Mouse (Mus musculus) midbrain, embryonic 11.5 days (tissue): ENCODE results near the gene Ints12. TPM values are rescaled to one million over a fixed set of nuclear protein-coding genes. Genes with fewer than 3 reads are reported as not detected.

Experiments
- ATAC-seq: fragments of 200-750 bp; cut with Nextera tagmentation; 2 replicates; pipeline ENCODE4 v1.8.0; 2017; ENCODE audit warnings: moderate TSS enrichment, moderate library complexity; ENCODE audit not compliant: low FRiP score
- DNase-seq: peaks from one replicate; pipeline ENCODE4 v3.0.0; 2015; ENCODE audit warnings: low spot score; ENCODE audit errors: missing footprints
- H3K27ac ChIP-seq: fragments of 300-500 bp; sonication (generic); 2 replicates; pipeline ENCODE4 v1.5.1; 2014; ENCODE audit warnings: low read depth, low read length
- H3K27me3 ChIP-seq: fragments of 300-500 bp; sonication (generic); 2 replicates; pipeline ENCODE4 v1.6.1; 2014; ENCODE audit warnings: mild to moderate bottlenecking, low read length, moderate library complexity, mixed read lengths; ENCODE audit not compliant: control insufficient read depth, insufficient read depth
- H3K36me3 ChIP-seq: fragments of 300-500 bp; sonication (generic); 2 replicates; pipeline ENCODE4 v1.6.1; 2014; ENCODE audit warnings: mild to moderate bottlenecking, low read length, moderate library complexity, mixed read lengths; ENCODE audit not compliant: control insufficient read depth, insufficient read depth
- H3K4me1 ChIP-seq: fragments of 300-500 bp; sonication (generic); 2 replicates; pipeline ENCODE4 v1.6.1; 2014; ENCODE audit warnings: low read length; ENCODE audit not compliant: control insufficient read depth, insufficient read depth
- H3K4me2 ChIP-seq: fragments of 300-500 bp; sonication (generic); 2 replicates; pipeline ENCODE4 v1.6.1; 2014; ENCODE audit warnings: mild to moderate bottlenecking, moderate library complexity
- H3K4me3 ChIP-seq: fragments of 300-500 bp; sonication (generic); 2 replicates; pipeline ENCODE4 v1.5.1; 2014; ENCODE audit warnings: low read depth, low read length
- H3K9ac ChIP-seq: fragments of 300-500 bp; sonication (generic); 2 replicates; pipeline ENCODE4 v1.6.1; 2014; ENCODE audit warnings: low read length
- H3K9me3 ChIP-seq: fragments of 300-500 bp; sonication (generic); 2 replicates; pipeline ENCODE4 v1.6.1; 2016; ENCODE audit warnings: low read length; ENCODE audit not compliant: control insufficient read depth
- WGBS: fragments of 180-500 bp; shearing (Covaris S2); extraction: QIAGEN DNeasy Blood & Tissue Kit; methylation state at CpG from one replicate; pipeline ENCODE4 v1.1.7; 2014; 5-methylcytosine and 5-hydroxymethylcytosine counted together
- polyA plus RNA-seq: library from polyadenylated mRNA; unstranded; fragments of >200 nt; fragmentation: Nextera tagmentation; extraction: Ambion mirVana; gene quantifications from 2 replicates; pipeline ENCODE4 v1.2.1, GENCODE M21; 2014

Ints12 gene
- polyA plus RNA-seq, 1 experiment from 2014 or later, result 28.4 TPM

GRCm38 (mm10) chr3:133111741-133112140 is 20.1 kb downstream of the Ints12 start:
- ATAC-seq (peak; percentile 42; the same call in 1 of the 2 replicates), DNase-seq (peak; percentile 90)
- Histone ChIP-seq H3K36me3 (peaks cover 3% of the 10 kb centered on the region; the same call in 1 of the 2 replicates), H3K27me3 (no peaks in the 10 kb centered on the region), H3K4me3 (no peak overlapping the region), H3K4me2 (no peak overlapping the region), H3K9ac (no peak overlapping the region), H3K27ac (no peak overlapping the region), H3K9me3 (no peaks in the 10 kb centered on the region), H3K4me1 (no peaks in the 10 kb centered on the region)
- 33% methylated on average over 2 of the region's 2 CpGs for WGBS

GRCm38 (mm10) chr3:133113281-133113680 is 21.6 kb downstream of the Ints12 start:
- peaks cover 3% of the 10 kb centered on the region; the same call in 1 of the 2 replicates for H3K36me3 ChIP-seq
- no peak for DNase-seq
- H3K4me2 ChIP-seq, result no peak overlapping the region
- no peaks in the 10 kb centered on the region for H3K27me3 ChIP-seq
- H3K9ac ChIP-seq, result no peak overlapping the region
- no peak overlapping the region for H3K4me3 ChIP-seq
- 67% methylated on average over 1 of the region's 1 CpGs for WGBS
- H3K9me3 ChIP-seq, result no peaks in the 10 kb centered on the region
- H3K4me1 ChIP-seq, result no peaks in the 10 kb centered on the region
- no peak for ATAC-seq
- no peak overlapping the region for H3K27ac ChIP-seq

- Histone ChIP-seq H3K27ac (no peak overlapping the region), H3K9me3 (no peaks in the 10 kb centered on the region), H3K4me3 (no peak overlapping the region), H3K36me3 (no peaks in the 10 kb centered on the region), H3K27me3 (no peaks in the 10 kb centered on the region), H3K9ac (no peak overlapping the region), H3K4me1 (no peaks in the 10 kb centered on the region), H3K4me2 (no peak overlapping the region)
- DNase-seq, result no peak
- 95% methylated on average over 5 of the region's 5 CpGs for WGBS
- no peak for ATAC-seq
Observed at GRCm38 (mm10) chr3:133131372-133131771, 39.7 kb downstream of the Ints12 start.

GRCm38 (mm10) chr3:133132611-133133010 is 41.0 kb downstream of the Ints12 start:
- ATAC-seq (0 out of 2 replicates have a peak, but pooled peaks have one; percentile 38), DNase-seq (no peak)
- H3K9me3 ChIP-seq, result no peaks in the 10 kb centered on the region
- H3K36me3 ChIP-seq, result no peaks in the 10 kb centered on the region
- H3K4me3 ChIP-seq, result no peak overlapping the region
- no peak overlapping the region for H3K27ac ChIP-seq
- H3K4me2 ChIP-seq, result no peak overlapping the region
- H3K27me3 ChIP-seq, result no peaks in the 10 kb centered on the region
- H3K9ac ChIP-seq, result no peak overlapping the region
- no peaks in the 10 kb centered on the region for H3K4me1 ChIP-seq
- WGBS, result 62% methylated on average over 8 of the region's 8 CpGs

GRCm38 (mm10) chr3:133141877-133142276 is 50.2 kb downstream of the Ints12 start:
- WGBS, result 94% methylated on average over 6 of the region's 6 CpGs
- DNase-seq (no peak), ATAC-seq (no peak)
- H3K9me3 ChIP-seq, result no peaks in the 10 kb centered on the region
- H3K4me2 ChIP-seq, result no peak overlapping the region
- no peaks in the 10 kb centered on the region for H3K27me3 ChIP-seq
- no peaks in the 10 kb centered on the region for H3K36me3 ChIP-seq
- H3K9ac ChIP-seq, result no peak overlapping the region
- H3K27ac ChIP-seq, result no peak overlapping the region
- no peaks in the 10 kb centered on the region for H3K4me1 ChIP-seq
- no peak overlapping the region for H3K4me3 ChIP-seq

- Histone ChIP-seq H3K4me1 (no peaks in the 10 kb centered on the region), H3K27me3 (no peaks in the 10 kb centered on the region), H3K36me3 (no peaks in the 10 kb centered on the region), H3K4me3 (no peak overlapping the region), H3K4me2 (no peak overlapping the region), H3K9me3 (no peaks in the 10 kb centered on the region), H3K9ac (no peak overlapping the region), H3K27ac (no peak overlapping the region)
- DNase-seq, result no peak
- ATAC-seq, result no peak
- WGBS, result 86% methylated on average over 6 of the region's 6 CpGs
Observed at GRCm38 (mm10) chr3:133144511-133145147, 53.0 kb downstream of the Ints12 start.

- no peaks in the 10 kb centered on the region for H3K27me3 ChIP-seq
- H3K4me1 ChIP-seq, result no peaks in the 10 kb centered on the region
Observed at GRCm38 (mm10) chr3:133151629-133152028, 60.0 kb downstream of the Ints12 start.

GRCm38 (mm10) chr3:133152831-133153230 is 61.2 kb downstream of the Ints12 start:
- Histone ChIP-seq H3K27me3 (no peaks in the 10 kb centered on the region), H3K27ac (no peak overlapping the region), H3K9ac (no peak overlapping the region), H3K4me2 (no peak overlapping the region), H3K36me3 (no peaks in the 10 kb centered on the region), H3K4me3 (no peak overlapping the region), H3K4me1 (no peaks in the 10 kb centered on the region), H3K9me3 (no peaks in the 10 kb centered on the region)
- ATAC-seq (no peak), DNase-seq (no peak)
- WGBS, result 70% methylated on average over 1 of the region's 1 CpGs

More at GRCm38 (mm10) chr3:133151629-133152028, 60.0 kb downstream of the Ints12 start:
- no peak overlapping the region for H3K9ac ChIP-seq
- no peaks in the 10 kb centered on the region for H3K36me3 ChIP-seq
- H3K9me3 ChIP-seq, result no peaks in the 10 kb centered on the region
- no peak overlapping the region for H3K4me3 ChIP-seq
- no peak overlapping the region for H3K27ac ChIP-seq
- H3K4me2 ChIP-seq, result no peak overlapping the region
- WGBS, result 80% methylated on average over 6 of the region's 6 CpGs
- DNase-seq, result no peak
- ATAC-seq, result peak; percentile 63

- 85% methylated on average over 6 of the region's 6 CpGs for WGBS
- H3K27me3 ChIP-seq, result no peaks in the 10 kb centered on the region
- no peak overlapping the region for H3K4me2 ChIP-seq
- ATAC-seq (no peak), DNase-seq (no peak)
- no peak overlapping the region for H3K4me3 ChIP-seq
- no peak overlapping the region for H3K27ac ChIP-seq
- H3K4me1 ChIP-seq, result no peaks in the 10 kb centered on the region
- no peak overlapping the region for H3K9ac ChIP-seq
- H3K9me3 ChIP-seq, result no peaks in the 10 kb centered on the region
- H3K36me3 ChIP-seq, result no peaks in the 10 kb centered on the region
Observed at GRCm38 (mm10) chr3:133153629-133154028, 62.0 kb downstream of the Ints12 start.
